Mouse (Mus musculus) hindbrain, embryonic 11.5 days (tissue): ENCODE measurements around the gene Ulk2. TPM values are rescaled to one million over a fixed set of nuclear protein-coding genes. Genes with fewer than 3 reads are reported as not detected.

Source experiments
- polyA plus RNA-seq: library from polyadenylated mRNA; unstranded; fragments of >200 nt; fragmentation: Nextera tagmentation; extraction: Ambion mirVana; gene quantifications from 2 replicates; pipeline ENCODE4 v1.2.1, GENCODE M21; 2014

Gene Ulk2
- polyA plus RNA-seq, 1 experiment from 2014 or later = 28.6 TPM

Other genes starting within 250 kb of the Ulk2 start
- 5.3 and 6.8 TPM in 2 replicates for gene Grap, start 201.8 kb downstream of the Ulk2 start, polyA plus RNA-seq
- gene Fam83g, start 171.0 kb downstream of the Ulk2 start, polyA plus RNA-seq = 0.18 and 0.31 TPM in 2 replicates
- 0.09 TPM in 1 of 2 replicates, not detected in the other for gene Slc5a10, start 134.2 kb downstream of the Ulk2 start, polyA plus RNA-seq
- 42.3 and 44.9 TPM in 2 replicates for gene Prpsap2, start 93.0 kb downstream of the Ulk2 start, polyA plus RNA-seq
- gene Akap10, start 75.2 kb upstream of the Ulk2 start, polyA plus RNA-seq = 16.9 and 17.1 TPM in 2 replicates
- 18.4 and 26.3 TPM in 2 replicates for gene Specc1, start 101.7 kb upstream of the Ulk2 start, polyA plus RNA-seq